In genomic region chr13:102143848-102144247, GRCm38 (mm10) we compare ENCODE assay signal across 25 mouse cellular contexts.
A peak's percentile ranks its signal among the peaks of the same experiment; 100 is the strongest.
DNase-seq lines count a peak whose midpoint lies in the region; ATAC-seq and TF ChIP-seq lines count a peak whose summit lies in the region.
"Had no signal": no experiment of that assay in that cellular context is flagged by ENCODE, and none has a peak within 500 bp of the region (broad histone marks: within the 10 kb centered on the region; RNA-seq: fewer than 3 reads in every experiment).

No protein-coding gene starts in this region.

- H3K9me3 ChIP-seq in lung, postnatal 0 days (ENCODE audit: low read length): no peaks in the 10 kb centered on the region
- H3K9me3 ChIP-seq in midbrain, embryonic 16.5 days (replicated peaks; ENCODE audit: control insufficient read depth, low read length, poor library complexity, severe bottlenecking): no peaks in the 10 kb centered on the region
- H3K9me3 ChIP-seq: embryonic facial prominence, embryonic 10.5 days; forebrain, embryonic 13.5 days; heart, embryonic 10.5 days; limb, embryonic 15.5 days; lung, embryonic 15.5 days; megakaryocyte, embryonic 14.5 days; neural tube, embryonic 13.5 days; stomach, embryonic 15.5 days had no signal

- intact Hi-C loops in gastrocnemius, postnatal 14 days (cut with DNase I; ENCODE audit: low total_unique reads): no loop called here

- H3K4me2 ChIP-seq in lung, postnatal 0 days (replicated peaks; ENCODE audit: low read depth, low read length): no peak overlapping the region
- H3K4me2 ChIP-seq in midbrain, embryonic 16.5 days (ENCODE audit: low read length): no peak overlapping the region
- H3K4me2 ChIP-seq: forebrain, embryonic 13.5 days; limb, embryonic 15.5 days; lung, embryonic 15.5 days; neural tube, embryonic 13.5 days; stomach, embryonic 15.5 days had no signal

- H3K4me1 ChIP-seq in lung, postnatal 0 days (ENCODE audit: insufficient read depth, low read depth, low read length): no peaks in the 10 kb centered on the region
- no peaks in the 10 kb centered on the region for H3K4me1 ChIP-seq in midbrain, embryonic 16.5 days (ENCODE audit: control insufficient read depth, insufficient read depth, low read length)
- H3K4me1 ChIP-seq: embryonic facial prominence, embryonic 10.5 days; forebrain, embryonic 13.5 days; heart, embryonic 10.5 days; limb, embryonic 15.5 days; lung, embryonic 15.5 days; neural tube, embryonic 13.5 days; stomach, embryonic 15.5 days had no signal

- H3K27ac ChIP-seq in lung, postnatal 0 days (ENCODE audit: low read length): no peak overlapping the region
- no peak overlapping the region for H3K27ac ChIP-seq in midbrain, embryonic 16.5 days (ENCODE audit: low read length)
- H3K27ac ChIP-seq: embryonic facial prominence, embryonic 10.5 days; forebrain, embryonic 13.5 days; heart, embryonic 10.5 days; left cerebral cortex, adult 2 months; limb, embryonic 15.5 days; liver, embryonic 14.5 days; lung, embryonic 15.5 days; neural tube, embryonic 13.5 days; stomach, embryonic 15.5 days had no signal

- ATAC-seq in lung, postnatal 0 days: peak; percentile 40; the same call in 1 of the 2 replicates
- peak; percentile 32 to 59; a peak in 3 of 4 replicates for ATAC-seq in hematopoietic stem cell, adult 5-6 weeks (replicated peaks in 1 of 2; ENCODE audit: insufficient read depth in 1 of 2, low FRiP score in 2 of 2, low TSS enrichment in 1 of 2, low read depth in 1 of 2, poor library complexity in 2 of 2, severe bottlenecking in 2 of 2)
- no peak for ATAC-seq in midbrain, embryonic 16.5 days
- ATAC-seq: forebrain, embryonic 13.5 days had no signal

- WGBS in lung, postnatal 0 days: 47% methylated on average over 2 of the region's 2 CpGs
- 91% methylated on average over 2 of the region's 2 CpGs for WGBS in midbrain, embryonic 16.5 days

- TF ChIP-seq EP300 in lung, postnatal 0 days (IDR thresholded peaks at IDR 0.05): 0 out of 2 replicates have a peak, but pooled peaks have one; percentile 25

- H3K4me3 ChIP-seq in lung, postnatal 0 days (ENCODE audit: low read depth, low read length): no peak overlapping the region
- H3K4me3 ChIP-seq in midbrain, embryonic 16.5 days (ENCODE audit: low read depth, low read length): no peak overlapping the region
- H3K4me3 ChIP-seq: embryonic facial prominence, embryonic 10.5 days; forebrain, embryonic 13.5 days; heart, embryonic 10.5 days; left cerebral cortex, adult 2 months; limb, embryonic 15.5 days; lung, embryonic 15.5 days; megakaryocyte, embryonic 14.5 days; neural tube, embryonic 13.5 days; stomach, embryonic 15.5 days had no signal

- DNase-seq in lung, postnatal 0 days (ENCODE audit: low spot score): peak; percentile 73
- DNase-seq in lung, postnatal 10 days: no peak
- DNase-seq in 3T3-L1 (ENCODE audit: low read depth, low spot score) (peak; percentile 50), NIH3T3 (ENCODE audit: low read depth) (peak; percentile 46)
- DNase-seq in ovary, postnatal 14 days (ENCODE audit: low spot score): no peak
- DNase-seq in gastrocnemius, postnatal 14 days: no peak
- DNase-seq: adrenal gland, postnatal 25 days; cerebellum, adult 9-11 months; kidney, adult 18-20 months; left cerebral cortex, postnatal 4 days; midbrain, embryonic 14.5 days; right cerebral cortex, adult 18-20 months; right cerebral cortex, postnatal 4 days had no signal

- no peak for TF ChIP-seq CTCF in lung, postnatal 0 days (IDR thresholded peaks at IDR 0.05)

- no peak overlapping the region for H3K9ac ChIP-seq in lung, postnatal 0 days (replicated peaks; ENCODE audit: low read depth)
- H3K9ac ChIP-seq in midbrain, embryonic 16.5 days (ENCODE audit: low read depth, low read length): no peak overlapping the region
- H3K9ac ChIP-seq: forebrain, embryonic 13.5 days; limb, embryonic 15.5 days; liver, embryonic 14.5 days; lung, embryonic 15.5 days; neural tube, embryonic 13.5 days; stomach, embryonic 15.5 days had no signal

- H3K27me3 ChIP-seq in lung, postnatal 0 days (replicated peaks; ENCODE audit: insufficient read depth, low read length): no peaks in the 10 kb centered on the region
- no peaks in the 10 kb centered on the region for H3K27me3 ChIP-seq in midbrain, embryonic 16.5 days (ENCODE audit: control insufficient read depth, insufficient read depth, low read depth, low read length)
- H3K27me3 ChIP-seq: forebrain, embryonic 13.5 days; limb, embryonic 15.5 days; lung, embryonic 15.5 days; megakaryocyte, embryonic 14.5 days; neural tube, embryonic 13.5 days; stomach, embryonic 15.5 days had no signal

- H3K36me3 ChIP-seq in lung, postnatal 0 days (ENCODE audit: insufficient read depth, low read length): no peaks in the 10 kb centered on the region
- no peaks in the 10 kb centered on the region for H3K36me3 ChIP-seq in midbrain, embryonic 16.5 days (ENCODE audit: control insufficient read depth, insufficient read depth, low read length)
- H3K36me3 ChIP-seq: embryonic facial prominence, embryonic 10.5 days; heart, embryonic 10.5 days; limb, embryonic 15.5 days; lung, embryonic 15.5 days; neural tube, embryonic 13.5 days; stomach, embryonic 15.5 days had no signal

Comparison
In these comparisons a context has a peak if more than half of its experiments do, and no peak if none do; other contexts are left out.
1. DNase-seq: peak in lung, postnatal 0 days (single experiment), 3T3-L1 (single experiment) and NIH3T3 (single experiment); none in lung, postnatal 10 days (single experiment), ovary, postnatal 14 days (single experiment) and gastrocnemius, postnatal 14 days (single experiment).